Mouse (Mus musculus) hematopoietic stem cell, adult 5-6 weeks (primary cell): ENCODE results near the gene Krtcap3. TPM values are rescaled to one million over a fixed set of nuclear protein-coding genes. Genes with fewer than 3 reads are reported as not detected.
"Not testable (repeated sequence)": the region's sequence is repeated elsewhere in the genome, so short reads cannot be mapped to it uniquely, and the experiment has no call there.

Experiments used
- ATAC-seq, 2 experiments: fragments of 125-278 bp in 1 of 2; replicated peaks in 1 of 2; 2 replicates each; pipeline ENCODE4 v1.8.0; 2016 to 2017; ENCODE audit warnings: inconsistent platforms in 2 of 2, mild to moderate bottlenecking in 2 of 2, moderate number of reproducible peaks in 2 of 2, low read depth in 1 of 2, moderate TSS enrichment in 1 of 2; ENCODE audit not compliant: low FRiP score in 2 of 2, poor library complexity in 2 of 2, severe bottlenecking in 2 of 2, insufficient read depth in 1 of 2, low TSS enrichment in 1 of 2
- total RNA-seq: library from RNA; stranded (forward); fragments of 172-1452, 232-1000 nt; gene quantifications from 2 replicates; pipeline ENCODE4 v1.2.3, GENCODE M21; 2017

Gene Krtcap3
- 2.3 and 8.4 TPM in 2 replicates for total RNA-seq

DNA sequence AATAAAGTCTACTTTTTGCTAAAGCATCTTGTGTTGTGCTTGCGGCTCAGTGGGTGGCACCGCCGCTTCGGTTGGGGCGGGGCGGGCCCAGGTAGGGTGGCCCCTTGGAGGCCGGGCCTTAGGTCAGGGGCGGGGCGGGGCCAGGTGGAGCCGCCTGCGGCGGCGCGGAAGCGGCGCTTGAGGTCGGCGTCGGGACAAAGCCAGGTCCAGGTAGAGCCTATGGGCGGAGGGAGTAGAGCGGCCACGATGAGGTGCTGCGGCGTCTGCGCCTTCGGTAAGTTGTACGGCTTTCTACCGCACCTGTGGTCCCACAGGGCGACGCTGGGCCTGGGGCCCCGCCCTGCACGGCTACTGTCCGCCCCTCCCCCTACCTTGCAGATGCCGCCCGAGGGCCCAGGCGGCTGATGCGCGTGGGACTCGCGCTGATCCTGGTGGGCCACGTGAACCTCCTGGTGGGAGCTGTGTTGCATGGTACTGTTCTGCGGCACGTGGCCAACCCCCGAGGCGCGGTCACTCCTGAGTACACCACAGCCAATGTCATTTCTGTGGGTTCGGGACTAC, at the start of gene Krtcap3:
TSS of gene Krtcap3 (plus strand) at position 151 of the 561 bp plus-strand sequence.
- ATAC-seq = peak in 1 of 2 experiments; percentile 11; a peak in 1 of 4 replicates

DNA sequence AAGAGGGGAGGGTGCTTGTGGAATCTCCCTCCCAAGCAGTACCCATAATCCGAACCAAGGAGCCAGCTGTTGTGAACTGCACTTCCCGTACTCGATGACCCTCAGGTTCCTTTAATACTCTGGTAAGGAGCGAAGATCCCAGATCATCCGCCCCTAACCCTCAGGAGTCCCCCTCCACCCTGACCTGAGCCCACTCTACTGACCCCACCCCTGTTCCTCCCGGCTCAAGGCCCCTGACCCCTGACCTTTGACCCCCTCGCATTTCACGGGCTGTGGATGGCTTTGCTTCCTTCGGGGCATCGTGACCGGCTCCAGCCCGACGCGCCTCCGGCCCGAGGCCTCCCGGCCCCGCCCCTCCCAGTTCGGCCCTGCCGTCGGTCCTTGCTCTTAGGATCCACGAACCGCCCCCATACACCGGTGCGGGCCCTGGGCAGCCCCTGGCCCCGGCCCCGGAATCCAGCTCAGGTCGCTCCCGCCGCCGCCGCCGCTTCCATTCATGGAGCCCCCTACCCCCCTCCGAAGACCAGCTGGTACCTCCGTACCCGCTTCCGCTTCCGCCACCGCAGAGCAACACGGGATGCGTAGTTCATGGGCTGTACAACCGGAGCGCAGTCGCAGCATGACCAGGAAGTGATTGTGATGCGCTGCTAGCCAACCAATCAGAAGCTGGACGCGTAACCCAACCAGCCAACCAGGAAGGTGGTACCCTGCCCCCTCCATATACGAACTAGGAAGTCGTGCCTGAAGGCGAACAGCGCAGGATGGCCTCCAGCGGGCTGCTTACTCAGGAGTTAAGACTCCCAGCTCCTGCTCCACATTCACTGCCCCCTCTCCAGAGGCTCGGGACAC, 49.5 kb upstream of the Krtcap3 start, which contains the start of gene Zfp513:
TSS of gene Zfp513 (minus strand) at position 562 of the 849 bp plus-strand sequence.
- ATAC-seq = peak; percentile 99

DNA sequence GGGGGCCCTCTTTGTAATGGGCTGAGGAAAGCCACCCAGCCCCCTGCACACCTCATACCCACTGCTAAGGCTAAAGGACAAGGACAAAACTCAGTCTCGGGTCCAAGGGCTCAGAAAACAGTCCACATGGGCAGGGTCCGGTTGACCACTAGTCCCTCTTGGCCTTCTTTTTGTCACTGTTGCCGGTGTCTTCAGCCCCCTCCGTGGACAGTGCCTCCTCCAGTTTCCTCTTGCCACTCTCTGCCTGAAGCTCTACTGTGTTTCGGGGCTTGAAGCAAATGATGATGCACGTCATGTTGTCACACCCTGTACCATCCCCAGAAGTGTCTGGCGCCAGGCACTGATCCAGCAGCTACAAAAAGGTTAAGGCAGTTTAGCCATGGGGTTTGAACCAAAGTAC, 48.6 kb upstream of the Krtcap3 start:
- no peak for ATAC-seq

DNA sequence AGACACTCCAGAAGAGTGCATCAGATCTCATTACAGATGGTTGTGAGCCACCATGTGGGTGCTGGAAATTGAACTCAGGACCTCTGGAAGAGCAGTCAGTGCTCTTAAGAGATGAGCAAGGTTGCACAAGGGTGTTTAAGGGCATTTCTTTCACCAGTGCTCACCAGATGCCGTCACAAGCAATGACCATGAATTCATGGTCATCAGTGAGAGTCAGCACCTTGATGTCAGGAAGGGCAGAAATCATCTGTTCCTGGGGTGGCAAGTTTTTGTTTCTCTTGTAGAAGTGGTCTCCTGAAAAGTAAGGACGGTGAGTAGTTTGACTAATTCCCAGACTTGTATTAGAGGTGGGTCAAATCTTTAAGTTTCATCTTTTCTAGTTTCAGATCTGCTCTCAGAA, 47.6 kb upstream of the Krtcap3 start:
- no peak for ATAC-seq

DNA sequence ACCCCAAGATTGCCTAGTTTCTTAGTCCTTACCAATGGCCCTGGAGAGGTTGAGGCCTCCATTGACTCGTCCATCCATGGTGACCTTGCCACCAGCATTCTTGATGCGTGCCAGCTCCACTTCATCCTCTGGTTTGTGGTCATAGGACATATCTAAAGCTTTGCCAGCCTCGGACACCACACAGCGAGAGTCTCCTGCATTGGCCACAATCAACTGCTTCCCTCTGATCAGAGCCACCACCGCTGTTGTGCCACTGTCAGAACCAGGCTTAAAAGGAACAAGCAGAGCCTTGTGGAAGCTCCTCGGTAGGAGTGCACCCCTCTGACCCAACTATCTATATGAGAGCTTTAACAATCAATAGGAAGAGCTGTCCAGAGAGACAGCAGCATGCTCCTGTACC, 47.1 kb upstream of the Krtcap3 start:
- ATAC-seq = no peak

DNA sequence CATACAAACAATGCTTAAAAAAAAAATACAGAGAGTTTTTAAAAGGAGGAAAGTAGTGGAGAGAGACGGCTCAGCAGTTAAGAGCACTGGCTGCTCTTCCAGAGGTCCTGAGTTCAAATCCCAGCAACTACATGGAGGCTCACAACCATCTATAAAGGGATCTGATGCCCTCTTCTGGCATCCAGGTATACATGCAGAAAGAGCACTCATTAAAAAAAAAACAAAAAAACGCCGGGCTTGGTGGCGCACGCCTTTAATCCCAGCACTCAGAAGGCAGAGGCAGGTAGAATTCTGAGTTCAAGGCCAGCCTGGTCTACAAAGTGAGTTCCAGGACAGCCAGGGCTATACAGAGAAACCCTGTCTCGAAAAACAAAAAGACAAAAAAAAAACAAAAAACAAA, 34.9 kb upstream of the Krtcap3 start:
- not testable (repeated sequence) for ATAC-seq

DNA sequence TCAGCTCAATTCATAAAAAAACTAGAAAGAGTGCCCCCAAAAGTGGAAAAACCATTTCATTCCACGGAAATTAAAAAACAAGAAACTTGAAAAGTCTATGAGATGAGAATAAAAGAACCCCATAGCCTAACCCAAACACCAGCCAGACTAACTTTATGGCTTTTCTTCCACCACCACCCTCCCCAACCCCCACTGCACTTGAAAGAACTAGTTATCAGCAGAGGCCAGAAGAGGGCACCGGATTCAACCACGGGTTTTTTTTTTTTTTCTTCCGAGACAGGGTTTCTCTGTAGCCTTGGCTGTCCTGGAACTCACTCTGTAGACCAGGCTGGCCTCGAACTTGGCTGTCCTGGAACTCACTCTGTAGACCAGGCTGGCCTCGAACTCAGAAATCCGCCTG, 33.2 kb upstream of the Krtcap3 start:
- no peak; a peak in 1 of 4 replicates for ATAC-seq

DNA sequence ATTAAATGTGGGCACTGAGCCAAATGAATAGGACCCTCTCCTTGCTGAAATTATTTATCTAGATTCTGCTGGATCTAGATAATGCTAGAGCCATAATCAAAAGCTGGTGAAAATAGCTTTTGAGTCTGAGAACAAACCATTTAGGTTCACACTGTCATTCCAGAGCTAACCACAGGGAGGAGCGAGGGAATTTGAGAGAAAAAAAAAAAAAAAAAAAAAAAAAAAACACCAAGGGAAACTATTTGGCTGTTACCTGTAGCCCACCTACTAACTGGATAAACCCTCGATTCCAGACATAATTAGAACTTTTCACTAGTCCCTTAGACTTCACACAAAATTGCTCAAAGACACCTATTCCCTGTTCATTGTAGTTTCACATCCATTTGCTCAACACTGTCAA, 32.4 kb upstream of the Krtcap3 start:
- ATAC-seq = no peak

DNA sequence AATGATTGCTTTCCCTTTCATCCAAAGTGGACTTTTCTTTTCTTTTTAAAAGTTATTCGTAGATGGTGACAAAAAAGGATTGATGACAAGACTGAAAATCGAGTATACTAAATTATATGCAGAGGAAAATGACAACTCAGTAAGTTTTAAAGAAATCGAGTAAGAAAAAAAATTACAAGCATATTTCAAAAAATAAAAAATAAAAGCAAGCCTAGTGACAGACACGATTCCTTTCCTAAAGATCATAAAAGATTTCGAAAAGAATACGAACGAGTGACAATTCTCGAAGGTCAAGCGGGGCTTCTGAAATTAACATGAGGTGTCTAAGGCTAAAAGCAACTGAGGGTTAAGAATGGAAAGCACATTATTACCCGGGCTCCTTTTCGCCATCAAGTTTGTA, 32.0 kb upstream of the Krtcap3 start:
- ATAC-seq = no peak

DNA sequence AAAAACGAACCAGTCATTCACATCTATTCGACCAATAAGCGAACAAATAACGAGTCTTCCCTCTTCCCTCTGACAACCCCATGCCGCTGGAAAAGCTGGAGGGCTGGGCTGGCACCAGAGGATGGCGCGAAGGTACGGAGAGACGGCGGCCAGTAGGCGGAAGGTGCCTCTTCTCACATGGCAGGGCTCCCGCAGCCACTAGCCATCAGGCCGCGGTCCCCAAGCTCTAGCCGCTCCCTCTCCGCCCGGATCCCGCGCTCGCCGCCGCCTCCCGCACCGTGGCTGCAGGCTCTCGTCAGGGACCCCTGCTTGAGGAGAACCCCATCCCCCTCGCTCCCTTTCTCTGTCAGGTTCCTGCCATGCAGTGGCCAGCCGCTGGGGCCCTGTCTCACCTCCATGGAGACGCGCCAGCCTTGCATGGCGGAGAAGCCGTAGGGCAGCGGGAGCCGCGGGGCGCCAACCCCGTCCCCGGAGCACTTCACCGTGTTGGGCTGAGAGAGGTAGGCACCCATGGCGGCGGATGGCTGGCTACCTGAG, 31.5 kb upstream of the Krtcap3 start:
- peak; percentile 24; a peak in 2 of 4 replicates for ATAC-seq

DNA sequence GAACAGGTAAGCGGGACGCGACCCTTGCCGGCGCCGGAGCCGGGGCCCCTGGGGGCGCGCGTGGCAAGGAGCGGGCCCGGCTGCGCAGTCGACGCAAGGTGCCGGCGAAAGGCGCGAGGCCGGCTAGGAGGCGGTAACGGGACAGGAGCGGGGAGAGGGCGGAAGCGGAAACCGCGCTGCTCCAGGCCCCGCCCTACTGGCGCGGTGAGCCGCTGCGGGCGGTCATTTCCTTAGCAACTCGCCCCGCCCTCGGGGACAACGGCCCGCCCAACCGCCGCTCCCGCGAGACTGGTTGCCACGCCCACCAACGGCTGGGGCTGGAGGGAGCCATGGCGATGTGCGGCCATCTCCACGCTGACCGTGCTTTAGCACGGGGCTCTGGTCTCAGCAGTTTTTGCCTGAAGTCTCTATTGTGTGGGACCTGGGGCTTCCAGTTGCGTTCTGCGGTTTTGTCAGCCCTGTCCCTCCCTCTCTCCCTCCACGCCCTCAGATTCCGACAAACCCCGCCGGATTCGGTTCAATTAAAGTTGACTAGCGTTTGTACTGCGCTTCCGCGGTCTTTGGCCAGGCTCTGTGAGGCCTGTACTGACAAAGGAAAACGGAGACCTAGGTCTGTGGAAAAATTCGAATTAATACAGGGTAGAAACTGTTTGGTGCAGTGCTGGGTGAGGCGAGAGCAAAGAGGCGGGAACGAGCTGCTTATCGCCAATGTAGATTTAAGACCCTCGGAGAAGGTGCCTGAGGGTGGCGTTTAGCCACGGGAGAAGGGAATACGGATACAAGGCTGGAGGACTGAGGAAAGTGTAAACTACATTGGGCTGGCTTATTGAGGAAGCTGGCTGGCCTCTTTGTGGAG, 30.8 kb upstream of the Krtcap3 start, which contains the start of gene Ppm1g:
TSS of gene Ppm1g (minus strand) at position 240 of the 856 bp plus-strand sequence.
- peak; percentile 92 to 93 for ATAC-seq

DNA sequence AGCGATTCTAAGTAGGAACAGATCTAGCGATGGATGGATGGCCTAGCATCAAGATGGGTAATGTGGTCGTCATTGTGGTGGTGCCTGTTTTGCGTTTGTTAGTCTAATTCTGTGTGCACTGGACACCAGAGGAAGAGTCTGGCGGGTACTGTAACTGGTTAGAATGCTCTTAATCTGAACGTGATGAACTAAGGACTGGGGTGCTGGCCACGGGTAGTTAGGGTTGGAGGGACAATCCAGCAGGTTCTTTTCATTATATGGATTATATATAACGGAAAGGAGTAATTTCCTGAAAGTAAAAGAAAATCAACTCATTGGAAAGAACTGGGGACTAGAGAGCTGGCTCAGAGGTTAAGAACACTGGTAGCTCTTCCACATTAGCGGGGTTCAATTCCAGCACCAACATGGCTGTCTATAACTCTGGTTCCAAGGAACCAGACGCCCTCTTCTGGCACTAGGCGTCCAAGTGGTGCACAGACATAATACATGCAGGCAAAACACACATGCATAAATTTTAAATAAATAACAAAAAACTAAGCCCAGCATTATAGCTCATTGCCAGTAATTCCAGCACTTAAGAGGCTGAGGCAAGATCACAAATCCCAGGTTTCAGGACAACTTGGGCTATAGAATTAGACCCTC, 30.1 kb upstream of the Krtcap3 start:
- ATAC-seq = 0 out of 4 replicates have a peak, but pooled peaks of 1 of the 2 experiments have one; percentile 1

DNA sequence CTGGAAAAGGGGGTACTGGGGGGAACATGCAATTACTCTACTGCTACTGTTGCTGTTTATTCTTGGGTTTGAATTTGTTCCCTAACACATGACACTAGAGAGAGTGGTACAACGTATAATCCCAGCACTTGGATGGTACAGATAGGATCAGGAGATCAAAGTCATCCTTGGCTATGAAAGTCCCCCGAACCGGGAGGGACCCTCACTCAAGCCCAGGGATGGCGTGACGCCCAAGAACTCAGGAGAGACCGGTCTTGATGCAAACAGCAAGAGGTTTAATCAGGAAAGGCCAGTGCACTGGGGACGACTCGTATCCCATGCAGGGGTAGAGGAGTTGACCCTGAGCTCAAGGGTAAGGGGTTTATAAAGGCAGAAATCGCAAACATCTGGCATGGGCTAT, 28.8 kb upstream of the Krtcap3 start:
- ATAC-seq = no peak

DNA sequence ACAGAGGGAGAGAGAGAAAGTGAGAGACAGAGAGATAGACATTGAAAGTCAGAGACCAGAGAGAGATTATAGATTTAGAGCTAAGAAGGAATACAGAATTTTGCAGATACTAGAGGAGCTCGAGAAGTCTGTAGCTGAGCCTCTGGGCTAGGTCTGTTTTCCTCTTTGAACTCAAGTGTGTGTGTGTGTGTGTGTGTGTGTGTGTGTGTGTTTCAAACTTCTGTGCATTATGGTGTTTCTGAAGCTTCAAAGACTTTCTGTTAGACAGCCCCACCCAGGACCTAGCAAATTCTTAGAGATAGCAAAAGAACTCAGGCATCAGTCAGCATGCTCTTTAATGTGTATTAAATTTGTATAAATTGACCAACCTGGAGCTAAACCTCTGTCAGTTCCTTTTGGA, 24.9 kb upstream of the Krtcap3 start:
- no peak for ATAC-seq

DNA sequence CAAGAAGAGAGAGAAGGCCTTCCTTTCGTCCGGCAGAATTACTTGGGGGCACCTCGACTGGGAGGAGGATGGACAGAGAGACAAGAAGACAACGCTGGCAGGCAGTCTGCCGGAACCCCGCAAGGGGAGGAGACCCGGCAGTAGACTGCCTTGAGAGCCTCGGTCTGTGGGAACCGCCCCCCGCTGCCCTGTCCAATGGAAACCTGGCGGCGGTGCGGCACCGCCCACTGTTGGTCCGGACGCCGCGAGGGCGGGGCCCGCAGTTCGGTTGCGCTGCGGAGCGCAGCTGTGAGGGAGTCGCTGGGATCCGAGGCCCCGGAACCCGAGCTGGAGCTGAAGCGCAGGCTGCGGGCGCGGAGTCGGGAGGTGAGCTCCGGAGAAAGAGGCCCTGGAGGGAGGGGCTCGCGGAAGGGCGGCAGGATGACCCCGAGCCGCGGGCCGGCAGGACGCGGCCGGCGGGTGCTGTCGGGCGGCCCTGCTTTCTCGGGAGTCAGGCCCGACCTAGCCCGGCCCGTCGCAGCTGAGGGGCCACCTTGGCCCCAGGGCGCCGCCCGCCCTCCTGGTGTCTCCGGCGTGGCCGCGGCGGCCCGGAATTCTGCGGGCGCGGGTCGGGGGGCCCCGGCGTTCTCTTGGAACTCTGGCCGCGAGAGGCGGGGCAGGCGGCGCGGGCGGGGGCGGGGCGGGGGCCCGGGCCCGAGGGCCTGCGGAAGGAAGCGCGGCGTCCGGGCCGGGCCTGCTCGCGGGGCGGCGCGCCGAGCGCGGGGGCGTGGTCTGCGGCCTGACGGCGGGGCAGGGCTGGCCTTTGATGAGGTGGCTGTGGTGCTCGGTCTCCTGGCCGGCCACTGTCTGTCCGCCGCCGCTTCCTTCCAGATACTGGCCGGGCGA, 10.6 kb upstream of the Krtcap3 start, which contains the start of the genes Nrbp1 and Gm9970:
TSS of gene Nrbp1 (plus strand) at position 228 of the 885 bp plus-strand sequence.
TSS of gene Gm9970 (minus strand) at position 596 of the 885 bp plus-strand sequence.
- peak; percentile 97 for ATAC-seq

DNA sequence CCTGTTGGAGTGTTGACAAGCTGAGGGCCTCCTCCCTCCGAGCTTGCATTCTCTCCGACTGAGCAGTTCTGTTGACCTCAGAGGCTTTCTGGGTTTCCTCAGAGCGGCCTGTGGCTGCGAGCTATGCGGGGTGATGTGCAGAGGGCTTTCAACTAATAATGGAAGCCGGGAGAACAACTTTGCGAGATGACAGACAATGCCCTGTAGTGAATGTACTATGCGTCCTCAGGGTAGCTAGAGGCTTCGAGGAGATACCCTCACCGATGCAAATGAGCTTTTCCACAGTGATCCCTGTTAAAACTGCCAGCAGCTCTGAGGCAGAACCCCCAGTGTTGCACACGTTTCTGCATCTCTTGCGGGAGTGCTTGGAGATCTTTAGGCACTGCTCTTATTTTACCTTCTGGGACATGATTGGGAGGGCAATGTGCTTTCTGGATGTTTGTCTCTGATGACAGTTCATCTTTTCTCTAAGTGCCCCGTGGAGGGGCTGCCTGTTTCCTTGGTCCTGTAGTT, 9.9 kb upstream of the Krtcap3 start:
- no peak; a peak in 1 of 4 replicates for ATAC-seq
